Mouse (Mus musculus): ENCODE data around the gene Hist2h2aa1. TPM values are rescaled to one million over a fixed set of nuclear protein-coding genes. Genes with fewer than 3 reads are reported as not detected.
"Not testable (repeated sequence)": the region's sequence is repeated elsewhere in the genome, so short reads cannot be mapped to it uniquely, and the experiment has no call there.

Hist2h2aa1 gene
- 11.3 and 13.4 TPM in 2 replicates for polyA plus RNA-seq (2016; fragmentation: Nextera tagmentation; extraction: Ambion mirVana)

GRCm38 (mm10) chr3:96245003-96245886 lies at the start of gene Hist2h2aa1:
Gene Hist2h2aa1 (plus strand): TSS chr3:96245497.
- not testable (repeated sequence) for H3K36me3 ChIP-seq; H3K27me3 ChIP-seq (ENCODE audit: insufficient read depth, poor library complexity, severe bottlenecking); H3K9me3 ChIP-seq
- H3K4me3 ChIP-seq = peak within 1 kb of the TSS; percentile 57
- H3K27ac ChIP-seq = peak within 1 kb of the TSS; percentile 96
- WGBS = under 1% methylated on average over 45 of the region's 88 CpGs
- peak; percentile 81 for DNase-seq (ENCODE audit: low spot score)
- H3K4me1 ChIP-seq (replicated peaks) = peaks cover 48% of the 10 kb centered on the region

GRCm38 (mm10) chr3:96195616-96196313 lies 49.5 kb upstream of the Hist2h2aa1 start:
- peaks cover 23% of the 10 kb centered on the region for H3K4me1 ChIP-seq (replicated peaks)
- peaks cover 5% of the 10 kb centered on the region for H3K9me3 ChIP-seq
- peaks cover 9% of the 10 kb centered on the region; the same call in 1 of the 2 replicates for H3K36me3 ChIP-seq
- H3K27ac ChIP-seq = no peak overlapping the region
- peak overlapping the region; percentile 72; the same call in 1 of the 2 replicates for H3K4me3 ChIP-seq
- 90% methylated on average over 11 of the region's 11 CpGs for WGBS
- peaks cover 7% of the 10 kb centered on the region; the same call in 1 of the 2 replicates for H3K27me3 ChIP-seq (ENCODE audit: insufficient read depth, poor library complexity, severe bottlenecking)
- DNase-seq (ENCODE audit: low spot score) = no peak

- peak overlapping the region; percentile 72 for H3K4me3 ChIP-seq
- peak overlapping the region; percentile 98 for H3K27ac ChIP-seq
- 21% methylated on average over 27 of the region's 27 CpGs for WGBS
- H3K4me1 ChIP-seq (replicated peaks) = peaks cover 23% of the 10 kb centered on the region
- H3K27me3 ChIP-seq (ENCODE audit: insufficient read depth, poor library complexity, severe bottlenecking) = peaks cover 7% of the 10 kb centered on the region; the same call in 1 of the 2 replicates
- peaks cover 5% of the 10 kb centered on the region for H3K9me3 ChIP-seq
- peaks cover 9% of the 10 kb centered on the region; the same call in 1 of the 2 replicates for H3K36me3 ChIP-seq
- no peak for DNase-seq (ENCODE audit: low spot score)
These were observed 48.7 kb upstream of the Hist2h2aa1 start for GRCm38 (mm10) chr3:96196437-96197128.

GRCm38 (mm10) chr3:96197129-96197749 lies 48.1 kb upstream of the Hist2h2aa1 start:
- Histone ChIP-seq H3K4me1 (replicated peaks) (peaks cover 23% of the 10 kb centered on the region), H3K9me3 (peaks cover 5% of the 10 kb centered on the region), H3K4me3 (peak overlapping the region; percentile 72), H3K27ac (peak overlapping the region; percentile 98), H3K27me3 (ENCODE audit: insufficient read depth, poor library complexity, severe bottlenecking) (peaks cover 7% of the 10 kb centered on the region; the same call in 1 of the 2 replicates), H3K36me3 (peaks cover 9% of the 10 kb centered on the region; the same call in 1 of the 2 replicates)
- WGBS = under 1% methylated on average over 50 of the region's 50 CpGs
- DNase-seq (ENCODE audit: low spot score) = peak; percentile 88

GRCm38 (mm10) chr3:96198181-96198580 lies 47.1 kb upstream of the Hist2h2aa1 start:
- H3K4me3 ChIP-seq = peak overlapping the region; percentile 72
- WGBS = 6% methylated on average over 6 of the region's 6 CpGs
- peaks cover 9% of the 10 kb centered on the region; the same call in 1 of the 2 replicates for H3K36me3 ChIP-seq
- DNase-seq (ENCODE audit: low spot score) = no peak
- H3K27ac ChIP-seq = peak overlapping the region; percentile 98
- peaks cover 23% of the 10 kb centered on the region for H3K4me1 ChIP-seq (replicated peaks)
- H3K9me3 ChIP-seq = peaks cover 5% of the 10 kb centered on the region
- peaks cover 7% of the 10 kb centered on the region; the same call in 1 of the 2 replicates for H3K27me3 ChIP-seq (ENCODE audit: insufficient read depth, poor library complexity, severe bottlenecking)

GRCm38 (mm10) chr3:96198601-96199251 lies 46.6 kb upstream of the Hist2h2aa1 start:
- Histone ChIP-seq H3K4me1 (replicated peaks) (peaks cover 20% of the 10 kb centered on the region), H3K27ac (0 out of 2 replicates have a peak overlapping the region, but pooled peaks have one; percentile 35)
- H3K4me3 ChIP-seq; H3K9me3 ChIP-seq; H3K36me3 ChIP-seq; DNase-seq (ENCODE audit: low spot score); H3K27me3 ChIP-seq (ENCODE audit: insufficient read depth, poor library complexity, severe bottlenecking): not testable (repeated sequence)
- 31% methylated on average over 8 of the region's 8 CpGs for WGBS

GRCm38 (mm10) chr3:96199731-96200130 lies 45.6 kb upstream of the Hist2h2aa1 start:
- Histone ChIP-seq H3K4me3 (no peak overlapping the region), H3K27ac (no peak overlapping the region), H3K27me3 (ENCODE audit: insufficient read depth, poor library complexity, severe bottlenecking) (peaks cover 7% of the 10 kb centered on the region; the same call in 1 of the 2 replicates), H3K36me3 (peaks cover 9% of the 10 kb centered on the region; the same call in 1 of the 2 replicates), H3K9me3 (peaks cover 5% of the 10 kb centered on the region), H3K4me1 (replicated peaks) (peaks cover 20% of the 10 kb centered on the region)
- DNase-seq (ENCODE audit: low spot score) = no peak
- WGBS = 73% methylated on average over 2 of the region's 2 CpGs

- WGBS = 89% methylated on average over 3 of the region's 3 CpGs
- Histone ChIP-seq H3K4me1 (replicated peaks) (peaks cover 6% of the 10 kb centered on the region), H3K9me3 (no peaks in the 10 kb centered on the region), H3K27me3 (ENCODE audit: insufficient read depth, poor library complexity, severe bottlenecking) (no peaks in the 10 kb centered on the region), H3K4me3 (no peak overlapping the region), H3K36me3 (no peaks in the 10 kb centered on the region), H3K27ac (no peak overlapping the region)
- DNase-seq (ENCODE audit: low spot score) = no peak
These were observed 37.5 kb upstream of the Hist2h2aa1 start for GRCm38 (mm10) chr3:96207819-96208218.

- DNase-seq (ENCODE audit: low spot score) = peak; percentile 20
- 23% methylated on average over 15 of the region's 15 CpGs for WGBS
- Histone ChIP-seq H3K4me1 (replicated peaks) (peaks cover 6% of the 10 kb centered on the region), H3K36me3 (no peaks in the 10 kb centered on the region), H3K9me3 (no peaks in the 10 kb centered on the region), H3K4me3 (no peak overlapping the region; the same call in 1 of the 2 replicates), H3K27ac (no peak overlapping the region), H3K27me3 (ENCODE audit: insufficient read depth, poor library complexity, severe bottlenecking) (no peaks in the 10 kb centered on the region)
These were observed 36.1 kb upstream of the Hist2h2aa1 start for GRCm38 (mm10) chr3:96209242-96209641.

- peak; percentile 49 for DNase-seq (ENCODE audit: low spot score)
- peaks cover 4% of the 10 kb centered on the region; the same call in 1 of the 2 replicates for H3K27me3 ChIP-seq (ENCODE audit: insufficient read depth, poor library complexity, severe bottlenecking)
- peak overlapping the region; percentile 68 for H3K4me3 ChIP-seq
- H3K9me3 ChIP-seq = no peaks in the 10 kb centered on the region
- no peaks in the 10 kb centered on the region for H3K36me3 ChIP-seq
- H3K4me1 ChIP-seq (replicated peaks) = peaks cover 53% of the 10 kb centered on the region
- peak overlapping the region; percentile 97 for H3K27ac ChIP-seq
- under 1% methylated on average over 12 of the region's 12 CpGs for WGBS
These were observed 26.1 kb upstream of the Hist2h2aa1 start for GRCm38 (mm10) chr3:96219191-96219641.

- DNase-seq (ENCODE audit: low spot score) = peak; percentile 75
- under 1% methylated on average over 37 of the region's 37 CpGs for WGBS
- Histone ChIP-seq H3K4me3 (peak within 1 kb of the TSS; percentile 68), H3K4me1 (replicated peaks) (peaks cover 55% of the 10 kb centered on the region), H3K9me3 (no peaks in the 10 kb centered on the region), H3K36me3 (no peaks in the 10 kb centered on the region), H3K27me3 (ENCODE audit: insufficient read depth, poor library complexity, severe bottlenecking) (peaks cover 4% of the 10 kb centered on the region; the same call in 1 of the 2 replicates), H3K27ac (peak within 1 kb of the TSS; percentile 97)
These were observed 25.6 kb upstream of the Hist2h2aa1 start, which contains the start of the genes Bola1 and Hist2h2ab for GRCm38 (mm10) chr3:96219661-96220130. Gene Bola1 (minus strand): TSS chr3:96219709. Gene Hist2h2ab (plus strand): TSS chr3:96219865.
